In genomic region chr7:137312933-137313182, GRCm38 (mm10) we compare ENCODE assay signal across 8 mouse cellular contexts. TPM values are rescaled to one million over a fixed set of nuclear protein-coding genes. Genes with fewer than 3 reads are reported as not detected.
DNase-seq lines count a peak whose midpoint lies in the region; ATAC-seq and TF ChIP-seq lines count a peak whose summit lies in the region.

No protein-coding gene starts in this region.

- peak overlapping the region; percentile 33; the same call in 1 of the 2 replicates for H3K4me3 ChIP-seq in left cerebral cortex, adult 2 months
- peak overlapping the region; percentile 78 for H3K4me3 ChIP-seq in embryonic facial prominence, embryonic 13.5 days
- H3K4me3 ChIP-seq in myocyte, result peak overlapping the region; percentile 42

- no peak overlapping the region for H3K27ac ChIP-seq in left cerebral cortex, adult 2 months
- H3K27ac ChIP-seq in embryonic facial prominence, embryonic 13.5 days, result peak overlapping the region; percentile 89

- peak overlapping the region; percentile 83 for H3K9ac ChIP-seq in embryonic facial prominence, embryonic 13.5 days

- intact Hi-C loops in left cerebral cortex, adult 2 months (cut with DNase I), result loop anchor here (5.0 kb wide), 1 partner anchor 1251 kb away; no protein-coding TSS in a partner anchor
- intact Hi-C loops in left cerebral cortex, postnatal 10 days (cut with DNase I), result no loop called here
- intact Hi-C loops in left cerebral cortex, postnatal 14 days (cut with DNase I), result loop anchor here (10.0 kb wide), 1 partner anchor 488 kb away; no protein-coding TSS in a partner anchor

- WGBS in embryonic facial prominence, embryonic 13.5 days, result under 1% methylated on average over 10 of the region's 10 CpGs

- no peaks in the 10 kb centered on the region for H3K9me3 ChIP-seq in embryonic facial prominence, embryonic 13.5 days

- peak overlapping the region; percentile 91 for H3K4me2 ChIP-seq in embryonic facial prominence, embryonic 13.5 days
- H3K4me2 ChIP-seq in myocyte (ENCODE audit: low read depth), result peak overlapping the region; percentile 95

- peak overlapping the region; percentile 96 for H3ac ChIP-seq in myocyte (ENCODE audit: control insufficient read depth, insufficient read length)

- peaks cover 18% of the 10 kb centered on the region for H3K79me2 ChIP-seq in myocyte (ENCODE audit: control insufficient read depth, insufficient read depth)

- peaks cover 91% of the 10 kb centered on the region for H3K27me3 ChIP-seq in embryonic facial prominence, embryonic 13.5 days
- H3K27me3 ChIP-seq in myocyte (ENCODE audit: control insufficient read depth, insufficient read depth, insufficient read length), result no peaks in the 10 kb centered on the region

- no peak for ATAC-seq in embryonic facial prominence, embryonic 13.5 days (ENCODE audit: insufficient number of reproducible peaks, insufficient read depth, low FRiP score, low TSS enrichment, low read depth)

- TF ChIP-seq CTCF in left cerebral cortex, adult 2 months (IDR thresholded peaks at IDR 0.05), result no peak

- TF ChIP-seq POLR2A in myocyte (IDR thresholded peaks at IDR 0.05; ENCODE audit: insufficient read length, low read depth), result no peak

- no peak for DNase-seq in left cerebral cortex, adult 2 months (ENCODE audit: extremely low spot score in 1 of 2, low spot score in 2 of 2)
- DNase-seq in left cerebral cortex, postnatal 10 days (ENCODE audit: extremely low spot score in 1 of 2, low spot score in 2 of 2), result no peak
- DNase-seq in induced T-regulatory cell, adult 2 months (ENCODE audit: low read depth), result peak; percentile 27
- DNase-seq in gastrocnemius, adult 8-10 months (ENCODE audit: low spot score in 2 of 2), result no peak
- DNase-seq in thymus, postnatal 14 days, result no peak
- DNase-seq in left cerebral cortex, postnatal 14 days (ENCODE audit: low spot score in 2 of 2), result no peak

- 0 out of 2 replicates have a peak, but pooled peaks cover 5% of the 10 kb centered on the region for H3K36me3 ChIP-seq in embryonic facial prominence, embryonic 13.5 days
- H3K36me3 ChIP-seq in myocyte (ENCODE audit: control insufficient read depth, insufficient read depth), result no peaks in the 10 kb centered on the region

- H3K4me1 ChIP-seq in embryonic facial prominence, embryonic 13.5 days, result peaks cover 41% of the 10 kb centered on the region

TF ChIP-seq in myocyte, 11 proteins besides CTCF, POLR2A, EP300 and RAD21:
- TF ChIP-seq REST (IDR thresholded peaks at IDR 0.05; ENCODE audit: insufficient read depth, insufficient read length) (no peak), MAX (IDR thresholded peaks at IDR 0.05; ENCODE audit: low read depth) (no peak), SRF (IDR thresholded peaks at IDR 0.05; ENCODE audit: control insufficient read depth, insufficient read length, low read depth) (no peak), CEBPB (IDR thresholded peaks at IDR 0.05; ENCODE audit: insufficient read depth, poor library complexity, severe bottlenecking) (no peak), MYOG (IDR thresholded peaks at IDR 0.05; ENCODE audit: control insufficient read depth in 1 of 3, insufficient read depth in 1 of 3, insufficient read length in 2 of 3, low read depth in 2 of 3) (no peak), POLR2AphosphoS2 (IDR thresholded peaks at IDR 0.05; ENCODE audit: insufficient read length, low read depth) (no peak), TCF3 (IDR thresholded peaks at IDR 0.05; ENCODE audit: insufficient read length, low read depth) (no peak), USF1 (IDR thresholded peaks at IDR 0.05; ENCODE audit: low read depth) (no peak), E2F4 (IDR thresholded peaks at IDR 0.05; ENCODE audit: insufficient read depth) (no peak), MYOD1 (IDR thresholded peaks at IDR 0.05; ENCODE audit: control insufficient read depth in 1 of 3, insufficient read length in 2 of 3, low read depth in 2 of 3) (no peak), TCF12 (IDR thresholded peaks at IDR 0.05; ENCODE audit: insufficient read depth, poor library complexity, severe bottlenecking) (no peak)

RNA-seq across cellular contexts. Expression of gene Ebf3, which starts 1.4 kb away (rescaled TPM):
- under 1 TPM; 0.20 to 0.35 TPM for total RNA-seq in left cerebral cortex, adult 2 months (2021)
- under 1 TPM; 0.77 to 0.79 TPM for total RNA-seq in left cerebral cortex, postnatal 10 days (2021)
- 8.6 and 11.6 TPM in 2 replicates for polyA plus RNA-seq in embryonic facial prominence, embryonic 13.5 days (2015; fragmentation: Nextera tagmentation; extraction: Ambion mirVana)
- polyA plus RNA-seq in myocyte (2012; fragmentation: generic; extraction: Trizol), result 1.9 TPM
- total RNA-seq in gastrocnemius, adult 8-10 months (2022), result 1 to 10 TPM; 5.8 to 8.5 (median 7.1) TPM
- total RNA-seq in left cerebral cortex, postnatal 14 days (2021), result under 1 TPM; 0.68 to 0.70 TPM
